Mouse (Mus musculus): ENCODE measurements around the gene Ldb2.

GRCm38 (mm10) chr5:44495092-44495491 is 304.4 kb downstream of the Ldb2 start:
- no peak for TF ChIP-seq CTCF (IDR thresholded peaks at IDR 0.05; ENCODE audit: borderline replicate concordance, extremely low read depth, insufficient read depth, insufficient read length)
- TF ChIP-seq POLR2A (IDR thresholded peaks at IDR 0.05; ENCODE audit: borderline replicate concordance, extremely low read depth, insufficient read depth, insufficient read length, poor library complexity, severe bottlenecking), result no peak

All from brain, embryonic 14.5 days (tissue).